Comparison of ENCODE assay signal across 8 mouse cellular contexts in genomic region chr15:103121416-103121815, GRCm38 (mm10). TPM values are rescaled to one million over a fixed set of nuclear protein-coding genes. Genes with fewer than 3 reads are reported as not detected.
DNase-seq lines count a peak whose midpoint lies in the region; ATAC-seq lines count a peak whose summit lies in the region.

No protein-coding gene starts in this region.

- H3K4me2 ChIP-seq in neural tube, embryonic 13.5 days: no peak overlapping the region

- H3K4me3 ChIP-seq in heart, embryonic 10.5 days: no peak overlapping the region
- no peak overlapping the region for H3K4me3 ChIP-seq in neural tube, embryonic 13.5 days

- no peaks in the 10 kb centered on the region for H3K9me3 ChIP-seq in heart, embryonic 10.5 days
- H3K9me3 ChIP-seq in neural tube, embryonic 13.5 days: no peaks in the 10 kb centered on the region

- H3K9ac ChIP-seq in neural tube, embryonic 13.5 days: 0 out of 2 replicates have a peak overlapping the region, but pooled peaks have one; percentile 38

- no peak overlapping the region for H3K27ac ChIP-seq in heart, embryonic 10.5 days
- peak overlapping the region; percentile 33; the same call in 1 of the 2 replicates for H3K27ac ChIP-seq in neural tube, embryonic 13.5 days (replicated peaks)

- peaks cover 99% of the 10 kb centered on the region for H3K27me3 ChIP-seq in heart, embryonic 10.5 days (ENCODE audit: insufficient read depth, poor library complexity, severe bottlenecking)
- peaks cover 3% of the 10 kb centered on the region; the same call in 1 of the 2 replicates for H3K27me3 ChIP-seq in neural tube, embryonic 13.5 days

- 49% methylated on average over 5 of the region's 5 CpGs for WGBS in heart, embryonic 10.5 days
- 27% methylated on average over 5 of the region's 5 CpGs for WGBS in neural tube, embryonic 13.5 days

- H3K4me1 ChIP-seq in heart, embryonic 10.5 days: peaks cover 9% of the 10 kb centered on the region; the same call in 1 of the 2 replicates
- H3K4me1 ChIP-seq in neural tube, embryonic 13.5 days (replicated peaks): peaks cover 67% of the 10 kb centered on the region

- ATAC-seq in neural tube, embryonic 13.5 days (ENCODE audit: low read depth): peak; percentile 41; the same call in 1 of the 2 replicates

- peak; percentile 94 for DNase-seq in heart, adult 11 months
- no peak for DNase-seq in heart, embryonic 10.5 days (ENCODE audit: low spot score)
- peak; percentile 61 for DNase-seq in ovary, postnatal 36 days (ENCODE audit: low spot score)
- DNase-seq in ovary, postnatal 14 days (ENCODE audit: low spot score): no peak
- DNase-seq in gastrocnemius, postnatal 25 days: peak; percentile 75
- no peak for DNase-seq in liver
- no peak for DNase-seq in left cerebral cortex, adult 18-20 months (ENCODE audit: low spot score in 2 of 2)

- no peaks in the 10 kb centered on the region for H3K36me3 ChIP-seq in heart, embryonic 10.5 days
- peaks cover 8% of the 10 kb centered on the region; the same call in 1 of the 2 replicates for H3K36me3 ChIP-seq in neural tube, embryonic 13.5 days

RNA-seq across cellular contexts. Expression of gene Smug1, which starts 45.5 kb away (rescaled TPM):
- 16.2 and 19.5 TPM in 2 replicates for polyA plus RNA-seq in heart, embryonic 10.5 days (2016; fragmentation: Nextera tagmentation; extraction: Ambion mirVana)
- total RNA-seq in gastrocnemius, postnatal 25 days (2021): 10 to 100 TPM in 1 of 2 experiments, 1 to 10 TPM in 1; 9.4 to 11.7 TPM
- polyA plus RNA-seq in neural tube, embryonic 13.5 days (2015; fragmentation: Nextera tagmentation; extraction: Ambion mirVana): 36.1 and 41.0 TPM in 2 replicates
- total RNA-seq in left cerebral cortex, adult 18-20 months (2021): 10 to 100 TPM; 21.8 to 22.6 TPM

Comparison
In these comparisons a context has a peak if more than half of its experiments do, and no peak if none do; other contexts are left out.
1. DNase-seq: peak in heart, adult 11 months (single experiment), ovary, postnatal 36 days (single experiment) and gastrocnemius, postnatal 25 days (single experiment); none in heart, embryonic 10.5 days (single experiment), ovary, postnatal 14 days (single experiment), liver (single experiment) and left cerebral cortex, adult 18-20 months (0 of 2).